Mouse (Mus musculus): ENCODE measurements at regions not wholly inside any gene's neighbourhood (a gene's known extent, or its start where the extent isn't known, plus 50 kb on each side); places are given as distances from the start of the nearest gene placed in this dataset.

DNA sequence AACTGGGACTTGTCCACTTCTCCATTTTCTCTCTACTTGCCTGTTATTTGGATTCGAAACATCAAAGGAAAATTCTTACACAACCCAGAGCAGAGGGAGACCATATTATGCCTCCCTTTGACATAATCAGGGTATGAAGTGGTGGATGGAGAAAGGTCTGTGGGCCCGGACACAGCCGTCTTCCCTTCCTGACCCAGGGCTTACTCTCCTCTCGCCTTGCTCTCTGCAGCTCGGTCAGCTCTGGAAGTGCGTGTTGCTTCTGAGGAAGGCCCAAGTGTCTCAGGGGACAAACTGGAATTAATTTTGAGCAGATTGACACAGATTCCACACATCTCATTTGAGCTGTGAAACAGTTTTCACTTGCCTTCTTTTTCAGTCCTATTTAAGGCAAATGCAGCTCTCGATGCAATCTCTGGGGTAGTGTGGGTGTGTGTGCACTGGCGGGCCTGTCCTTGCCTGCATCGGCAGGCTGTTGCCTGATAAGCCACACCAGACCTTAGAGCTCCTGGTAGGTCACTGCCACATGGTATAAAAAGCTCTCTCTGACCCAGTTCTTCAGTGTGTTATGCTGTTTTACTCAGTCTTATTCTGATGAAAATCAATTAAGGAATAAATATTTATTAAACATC is 72.4 kb upstream of the Pgrmc2 start:
- Histone ChIP-seq H3K4me1 (ENCODE audit: insufficient read depth, low read depth, low read length) (no peaks in the 10 kb centered on the region), H3K9me3 (replicated peaks) (no peaks in the 10 kb centered on the region), H3K36me3 (replicated peaks) (no peaks in the 10 kb centered on the region), H3K27me3 (ENCODE audit: insufficient read depth, low read length) (peaks cover 12% of the 10 kb centered on the region), H3K4me3 (ENCODE audit: low read depth, low read length) (no peak overlapping the region)
- ATAC-seq (ENCODE audit: extremely low read depth, insufficient number of reproducible peaks, low FRiP score, poor library complexity, severe bottlenecking) (no peak), DNase-seq (ENCODE audit: low spot score) (no peak)
- TF ChIP-seq TAL1 (conservative IDR thresholded peaks at IDR 0.05; ENCODE audit: low read depth, low read length) = no peak
- no peak for TF ChIP-seq CTCF (IDR thresholded peaks at IDR 0.05; ENCODE audit: low read depth, low read length)
- no peak for TF ChIP-seq POLR2AphosphoS5 (IDR thresholded peaks at IDR 0.05; ENCODE audit: insufficient replicate concordance, low read depth, low read length)
- TF ChIP-seq GATA1 (IDR thresholded peaks at IDR 0.05; ENCODE audit: borderline replicate concordance, low read length) = no peak
- TF ChIP-seq GATA2 (IDR thresholded peaks at IDR 0.05; ENCODE audit: borderline replicate concordance, low read depth, low read length) = no peak

DNA sequence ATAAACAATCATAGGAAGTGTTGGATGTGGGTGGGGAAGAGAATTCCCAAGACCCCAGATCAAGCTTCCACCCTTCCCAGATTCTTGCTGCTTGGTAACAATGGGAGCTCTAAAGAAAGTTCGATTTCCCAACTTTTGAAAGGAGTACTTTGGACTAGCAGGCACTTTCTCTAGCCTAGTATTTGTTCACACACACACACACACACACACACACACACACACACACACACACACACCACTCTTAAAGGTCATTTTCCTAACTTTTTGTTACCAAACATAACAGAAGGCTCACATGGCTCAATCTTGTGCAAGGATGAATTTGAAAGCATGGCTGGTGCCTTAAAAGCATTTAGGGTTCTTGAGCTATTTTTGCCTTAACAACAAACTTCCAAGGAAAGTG is 71.6 kb upstream of the Pgrmc2 start:
- no peak overlapping the region for H3K4me3 ChIP-seq (ENCODE audit: low read depth, low read length)
- DNase-seq (ENCODE audit: low spot score) (no peak), ATAC-seq (ENCODE audit: extremely low read depth, insufficient number of reproducible peaks, low FRiP score, poor library complexity, severe bottlenecking) (no peak)
- no peaks in the 10 kb centered on the region for H3K4me1 ChIP-seq (ENCODE audit: insufficient read depth, low read depth, low read length)
- no peaks in the 10 kb centered on the region for H3K9me3 ChIP-seq (replicated peaks)
- no peaks in the 10 kb centered on the region for H3K36me3 ChIP-seq (replicated peaks)
- peaks cover 12% of the 10 kb centered on the region for H3K27me3 ChIP-seq (ENCODE audit: insufficient read depth, low read length)
- TF ChIP-seq GATA1 (IDR thresholded peaks at IDR 0.05; ENCODE audit: borderline replicate concordance, low read length) = no peak
- TF ChIP-seq GATA2 (IDR thresholded peaks at IDR 0.05; ENCODE audit: borderline replicate concordance, low read depth, low read length) = no peak
- no peak for TF ChIP-seq CTCF (IDR thresholded peaks at IDR 0.05; ENCODE audit: low read depth, low read length)
- no peak for TF ChIP-seq POLR2AphosphoS5 (IDR thresholded peaks at IDR 0.05; ENCODE audit: insufficient replicate concordance, low read depth, low read length)
- TF ChIP-seq TAL1 (conservative IDR thresholded peaks at IDR 0.05; ENCODE audit: low read depth, low read length) = no peak

DNA sequence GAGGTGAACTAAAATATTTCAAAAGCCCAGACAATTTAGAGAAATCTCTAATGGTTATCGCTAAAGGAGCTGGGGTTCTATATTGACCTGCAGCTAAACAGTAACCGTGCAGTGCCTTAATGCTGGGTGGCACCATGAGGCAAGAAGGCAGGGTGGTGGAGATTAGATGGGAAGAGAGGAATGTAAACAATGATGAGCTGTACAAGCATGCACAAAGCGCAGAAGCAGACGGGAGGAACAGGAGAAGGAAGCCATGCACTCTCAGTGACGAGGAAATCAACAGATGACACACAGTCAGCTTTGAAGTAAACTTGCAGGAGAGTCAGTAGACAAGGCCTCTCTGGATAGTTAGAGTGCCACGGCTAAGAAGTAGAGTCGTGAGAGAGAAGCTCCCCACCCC is 69.1 kb upstream of the Pgrmc2 start:
- DNase-seq (ENCODE audit: low spot score) = no peak
- H3K36me3 ChIP-seq (replicated peaks) = no peaks in the 10 kb centered on the region
- no peaks in the 10 kb centered on the region for H3K9me3 ChIP-seq (replicated peaks)
- TF ChIP-seq POLR2AphosphoS5 (IDR thresholded peaks at IDR 0.05; ENCODE audit: insufficient replicate concordance, low read depth, low read length) (no peak), GATA2 (IDR thresholded peaks at IDR 0.05; ENCODE audit: borderline replicate concordance, low read depth, low read length) (no peak), GATA1 (IDR thresholded peaks at IDR 0.05; ENCODE audit: borderline replicate concordance, low read length) (no peak), CTCF (IDR thresholded peaks at IDR 0.05; ENCODE audit: low read depth, low read length) (no peak), TAL1 (conservative IDR thresholded peaks at IDR 0.05; ENCODE audit: low read depth, low read length) (no peak)
- H3K4me3 ChIP-seq (ENCODE audit: low read depth, low read length) = no peak overlapping the region
- no peak for ATAC-seq (ENCODE audit: extremely low read depth, insufficient number of reproducible peaks, low FRiP score, poor library complexity, severe bottlenecking)
- no peaks in the 10 kb centered on the region for H3K4me1 ChIP-seq (ENCODE audit: insufficient read depth, low read depth, low read length)
- H3K27me3 ChIP-seq (ENCODE audit: insufficient read depth, low read length) = peaks cover 8% of the 10 kb centered on the region

DNA sequence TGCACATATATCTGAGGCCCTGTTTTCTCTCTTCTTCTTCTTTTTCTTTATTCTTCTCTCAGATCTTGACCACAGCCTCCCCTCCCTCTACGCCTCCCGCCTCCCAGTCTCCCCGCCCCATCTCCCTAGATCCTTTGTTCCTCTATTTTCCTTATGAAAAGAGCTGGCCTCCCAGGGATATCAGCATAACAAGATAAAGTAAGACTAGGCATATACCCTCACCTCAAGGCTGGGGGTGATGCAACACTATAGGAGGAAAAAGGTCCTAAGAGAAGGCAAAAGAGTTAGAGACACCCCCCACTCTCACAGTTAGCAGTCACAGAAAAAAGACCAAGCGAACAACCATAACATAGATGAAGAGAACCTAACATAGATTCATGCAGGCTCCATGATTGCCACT is 57.5 kb upstream of the Pgrmc2 start:
- peaks cover 5% of the 10 kb centered on the region; the same call in 1 of the 2 replicates for H3K9me3 ChIP-seq (replicated peaks)
- DNase-seq (ENCODE audit: low spot score) = no peak
- H3K36me3 ChIP-seq (replicated peaks) = no peaks in the 10 kb centered on the region
- no peak for TF ChIP-seq POLR2AphosphoS5 (IDR thresholded peaks at IDR 0.05; ENCODE audit: insufficient replicate concordance, low read depth, low read length)
- TF ChIP-seq GATA2 (IDR thresholded peaks at IDR 0.05; ENCODE audit: borderline replicate concordance, low read depth, low read length) = no peak
- no peak for TF ChIP-seq TAL1 (conservative IDR thresholded peaks at IDR 0.05; ENCODE audit: low read depth, low read length)
- TF ChIP-seq GATA1 (IDR thresholded peaks at IDR 0.05; ENCODE audit: borderline replicate concordance, low read length) = no peak
- TF ChIP-seq CTCF (IDR thresholded peaks at IDR 0.05; ENCODE audit: low read depth, low read length) = no peak
- peaks cover 2% of the 10 kb centered on the region; the same call in 1 of the 2 replicates for H3K27me3 ChIP-seq (ENCODE audit: insufficient read depth, low read length)
- H3K4me1 ChIP-seq (ENCODE audit: insufficient read depth, low read depth, low read length) = no peaks in the 10 kb centered on the region
- no peak overlapping the region for H3K4me3 ChIP-seq (ENCODE audit: low read depth, low read length)
- no peak for ATAC-seq (ENCODE audit: extremely low read depth, insufficient number of reproducible peaks, low FRiP score, poor library complexity, severe bottlenecking)

DNA sequence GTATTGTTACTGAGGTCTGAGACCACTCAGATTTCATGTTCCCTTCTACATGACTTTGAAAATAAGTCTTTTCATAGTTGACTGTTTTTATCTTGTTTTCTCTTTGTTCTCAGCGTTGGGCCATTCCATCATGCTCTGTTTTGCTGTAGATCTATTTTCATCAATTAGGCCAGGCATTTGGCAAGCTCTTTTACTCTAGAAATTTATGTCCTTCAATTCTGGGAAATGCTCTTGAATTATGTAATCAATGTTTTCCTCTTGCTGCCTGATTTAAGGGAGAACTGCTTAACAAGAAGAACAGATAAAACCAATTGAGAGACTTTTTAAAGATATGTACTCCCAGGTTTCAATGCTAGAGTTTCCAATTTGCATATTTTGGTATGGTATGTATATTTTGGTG is 55.1 kb upstream of the Pgrmc2 start:
- no peak for DNase-seq (ENCODE audit: low spot score)
- Histone ChIP-seq H3K27me3 (ENCODE audit: insufficient read depth, low read length) (no peaks in the 10 kb centered on the region; the same call in 1 of the 2 replicates), H3K4me1 (ENCODE audit: insufficient read depth, low read depth, low read length) (no peaks in the 10 kb centered on the region), H3K4me3 (ENCODE audit: low read depth, low read length) (no peak overlapping the region), H3K36me3 (replicated peaks) (no peaks in the 10 kb centered on the region), H3K9me3 (replicated peaks) (peaks cover 5% of the 10 kb centered on the region; the same call in 1 of the 2 replicates)
- TF ChIP-seq TAL1 (conservative IDR thresholded peaks at IDR 0.05; ENCODE audit: low read depth, low read length) (no peak), CTCF (IDR thresholded peaks at IDR 0.05; ENCODE audit: low read depth, low read length) (no peak), GATA1 (IDR thresholded peaks at IDR 0.05; ENCODE audit: borderline replicate concordance, low read length) (no peak), POLR2AphosphoS5 (IDR thresholded peaks at IDR 0.05; ENCODE audit: insufficient replicate concordance, low read depth, low read length) (no peak)
- ATAC-seq (ENCODE audit: extremely low read depth, insufficient number of reproducible peaks, low FRiP score, poor library complexity, severe bottlenecking) = no peak

DNA sequence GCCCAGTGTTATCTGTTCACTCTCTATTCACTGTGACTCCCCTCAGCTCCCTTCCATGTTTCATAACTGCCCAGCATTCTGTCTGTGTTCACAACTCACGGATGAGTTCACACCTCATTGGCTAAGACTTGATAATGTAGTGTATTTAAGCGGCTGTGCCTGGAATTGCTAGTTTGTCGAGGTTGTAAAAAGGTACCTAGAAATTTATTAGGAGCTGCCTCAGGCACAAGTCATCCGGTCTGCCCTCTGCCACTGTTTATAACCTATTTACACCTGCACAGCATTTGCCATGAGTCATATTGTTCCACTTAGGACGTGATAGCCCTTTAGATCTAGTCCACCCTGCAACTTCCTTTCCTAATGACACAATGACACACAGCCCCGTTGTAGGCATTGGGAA is 50.0 kb upstream of the Pgrmc2 start:
- DNase-seq (ENCODE audit: low spot score) (no peak), ATAC-seq (ENCODE audit: extremely low read depth, insufficient number of reproducible peaks, low FRiP score, poor library complexity, severe bottlenecking) (no peak)
- Histone ChIP-seq H3K36me3 (replicated peaks) (no peaks in the 10 kb centered on the region), H3K4me3 (ENCODE audit: low read depth, low read length) (no peak overlapping the region), H3K9me3 (replicated peaks) (no peaks in the 10 kb centered on the region), H3K27me3 (ENCODE audit: insufficient read depth, low read length) (peaks cover 15% of the 10 kb centered on the region), H3K4me1 (ENCODE audit: insufficient read depth, low read depth, low read length) (no peaks in the 10 kb centered on the region)
- TF ChIP-seq GATA1 (IDR thresholded peaks at IDR 0.05; ENCODE audit: borderline replicate concordance, low read length) (no peak), CTCF (IDR thresholded peaks at IDR 0.05; ENCODE audit: low read depth, low read length) (no peak), POLR2AphosphoS5 (IDR thresholded peaks at IDR 0.05; ENCODE audit: insufficient replicate concordance, low read depth, low read length) (no peak), TAL1 (conservative IDR thresholded peaks at IDR 0.05; ENCODE audit: low read depth, low read length) (no peak), GATA2 (IDR thresholded peaks at IDR 0.05; ENCODE audit: borderline replicate concordance, low read depth, low read length) (no peak)
